Mouse (Mus musculus) lung, adult 2 months (tissue): ENCODE data around the gene Ankrd6.

Source experiments
- CTCF ChIP-seq: fragments of 200-500 bp; IDR thresholded peaks from 2 replicates; pipeline ENCODE4 v1.5.1; 2011; ENCODE audit warnings: mild to moderate bottlenecking, low read length, control low read depth; ENCODE audit not compliant: insufficient read depth
- POLR2A ChIP-seq: fragments of 200-500 bp; IDR thresholded peaks from 2 replicates; pipeline ENCODE4 v1.6.1; 2011; ENCODE audit warnings: low read depth, mild to moderate bottlenecking, control low read depth, low read length, borderline replicate concordance; ENCODE audit errors: extremely low read depth

DNA sequence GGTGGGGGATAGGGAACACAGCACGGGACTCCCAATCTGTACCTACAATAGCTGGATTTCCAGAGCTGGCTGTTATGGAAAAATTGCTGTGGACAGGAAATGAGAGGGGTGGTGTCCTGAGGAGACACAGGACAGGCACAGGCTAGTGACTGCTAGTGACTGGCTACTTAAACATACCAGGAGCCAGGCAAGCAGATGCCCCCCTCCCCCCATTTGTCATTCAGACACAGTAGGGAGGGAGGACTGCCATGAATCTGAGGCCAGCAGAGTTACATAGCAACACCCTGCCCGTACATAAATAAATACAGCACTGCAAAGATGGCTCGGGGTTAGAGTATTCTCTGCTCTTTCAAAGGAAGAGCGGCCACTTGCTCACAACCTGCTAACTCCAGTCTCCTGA is 3.0 kb downstream of the Ankrd6 start:
- TF ChIP-seq CTCF: no peak
- TF ChIP-seq POLR2A: no peak
